Mouse (Mus musculus) embryo, embryonic 10 days (tissue): ENCODE measurements around the gene Tfdp2.
"Not testable (repeated sequence)": the region's sequence is repeated elsewhere in the genome, so short reads cannot be mapped to it uniquely, and the experiment has no call there.

Experiments used
- DNase-seq: peaks from one replicate; pipeline ENCODE4 v3.0.0-alpha.2; 2015; ENCODE audit warnings: low spot score

Tfdp2 gene

GRCm38 (mm10) chr9:96195885-96196622 lies at the start of gene Tfdp2:
Gene Tfdp2 (plus strand): TSS chr9:96196275.
- peak; percentile 98 for DNase-seq

GRCm38 (mm10) chr9:96152801-96153200 lies 43.3 kb upstream of the Tfdp2 start:
- no peak for DNase-seq

- DNase-seq = no peak
Measured at GRCm38 (mm10) chr9:96158431-96158830, 37.6 kb upstream of the Tfdp2 start.

DNA sequence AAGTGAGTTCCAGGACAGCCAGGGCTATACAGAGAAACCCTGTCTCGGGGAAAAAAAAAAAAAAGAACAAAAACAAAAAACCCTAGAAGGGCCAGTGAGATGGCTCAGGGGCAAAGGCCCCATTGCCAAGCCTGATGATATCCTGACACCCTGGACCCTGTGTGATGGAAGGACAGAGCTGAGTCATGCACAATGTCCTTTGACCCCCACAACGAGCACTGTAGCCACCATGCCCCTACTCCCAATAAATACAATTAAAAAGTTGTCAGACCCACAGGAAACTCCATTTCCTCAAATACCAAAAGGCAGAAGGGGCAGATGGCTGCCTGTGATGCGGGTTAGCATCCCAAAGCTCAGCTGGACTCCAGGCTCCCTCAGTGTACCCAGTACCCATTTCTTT lies 37.0 kb upstream of the Tfdp2 start:
- DNase-seq = no peak

DNA sequence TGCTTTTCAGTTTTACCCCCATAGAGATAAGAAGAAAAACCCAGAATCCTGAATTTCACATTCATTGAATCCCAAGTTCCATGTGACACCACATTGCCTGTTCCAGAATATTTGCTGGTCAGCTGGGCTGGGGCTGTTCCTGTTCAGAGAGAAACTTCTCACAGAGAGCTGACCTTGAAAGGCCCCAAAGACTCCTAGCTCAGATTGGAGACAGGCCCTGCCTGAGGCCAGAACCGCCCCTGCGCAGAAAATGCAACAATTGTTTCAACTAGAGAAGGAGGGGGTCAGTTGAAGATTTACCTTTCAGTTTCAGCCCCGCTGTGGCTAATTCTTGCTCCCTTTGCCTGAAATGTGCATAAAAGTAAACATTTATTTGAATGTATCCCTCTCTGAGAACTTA lies 35.3 kb upstream of the Tfdp2 start:
- DNase-seq = no peak

- no peak for DNase-seq
Measured at GRCm38 (mm10) chr9:96162421-96162820, 33.7 kb upstream of the Tfdp2 start.

- no peak for DNase-seq
Measured at GRCm38 (mm10) chr9:96163443-96163842, 32.6 kb upstream of the Tfdp2 start.

DNA sequence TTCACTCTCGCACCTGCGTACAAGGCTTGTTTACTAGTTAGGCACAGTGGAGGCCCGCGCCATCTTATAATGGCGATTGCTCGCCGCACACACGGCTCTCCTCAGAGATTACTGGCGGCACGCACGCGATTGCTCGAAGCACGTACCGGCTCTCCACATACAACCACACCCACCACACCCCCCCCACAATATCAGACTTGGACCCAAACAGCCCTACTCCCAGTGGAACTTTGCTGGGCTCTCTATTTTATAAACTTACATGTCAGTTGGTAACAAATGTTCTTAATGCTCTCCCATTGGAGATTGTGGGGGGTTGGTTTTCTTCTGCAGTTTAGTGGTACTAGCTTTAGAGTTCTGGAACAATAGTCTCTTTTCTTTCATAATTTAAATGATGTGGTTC lies 32.1 kb upstream of the Tfdp2 start:
- DNase-seq = not testable (repeated sequence)

DNA sequence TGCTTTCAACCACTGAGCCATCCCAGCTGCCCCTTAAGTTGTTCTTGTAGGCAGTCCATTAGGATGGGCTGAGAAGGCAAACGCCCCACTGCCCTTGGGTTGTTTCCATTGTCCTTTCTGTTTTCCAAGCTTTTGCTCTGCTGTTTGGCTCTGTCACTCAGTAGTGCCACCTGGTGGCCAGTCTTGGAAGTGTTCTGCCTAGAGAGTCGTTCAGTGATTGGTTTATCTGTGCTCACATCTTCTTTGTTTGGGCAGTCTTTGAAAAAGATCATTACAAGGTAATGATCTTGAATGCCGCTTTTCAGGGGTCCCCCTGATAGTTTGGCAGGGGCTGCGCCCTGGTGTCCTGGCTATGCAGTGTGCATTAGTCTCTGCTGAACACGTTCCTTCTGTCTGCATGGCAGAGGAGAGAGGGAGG lies 28.9 kb upstream of the Tfdp2 start:
- peak; percentile 87 for DNase-seq

DNA sequence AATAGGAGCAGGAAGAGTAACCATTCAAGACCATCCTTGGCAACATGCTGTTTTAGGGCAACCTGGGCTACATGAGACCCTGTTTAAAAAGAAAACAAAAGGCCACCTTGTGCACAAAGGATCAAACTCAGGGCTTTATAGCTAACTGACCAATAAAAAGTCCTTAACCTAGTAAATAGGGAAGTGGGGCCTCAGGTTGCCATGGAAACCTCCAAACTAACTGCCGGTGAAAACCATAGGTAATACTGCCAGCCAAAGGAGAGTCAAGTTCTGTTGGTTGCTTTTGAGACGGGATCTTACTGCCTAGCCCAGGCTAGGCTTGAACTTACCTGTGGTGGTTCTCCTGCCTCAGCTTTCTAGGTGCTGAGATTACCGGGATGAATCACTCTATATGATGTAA lies 25.5 kb upstream of the Tfdp2 start:
- no peak for DNase-seq

DNA sequence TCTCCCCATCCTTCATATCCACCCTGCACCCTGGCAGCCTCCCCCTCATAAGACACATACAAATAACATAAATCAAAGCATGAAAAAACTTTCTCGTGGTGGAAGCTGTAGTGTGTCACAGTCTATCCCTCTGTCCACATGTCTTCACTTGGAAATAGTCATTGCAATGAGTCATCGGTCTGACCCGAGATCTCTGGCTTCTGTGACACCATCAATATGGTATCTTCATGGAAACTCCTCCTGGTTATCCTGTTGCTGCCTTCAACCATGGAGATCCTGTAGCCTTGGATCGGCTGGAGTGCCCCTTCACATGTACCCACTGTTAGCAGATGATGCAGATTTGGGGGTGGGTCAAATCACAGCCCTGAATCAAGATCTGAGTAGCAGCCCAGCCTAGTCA lies 11.2 kb upstream of the Tfdp2 start:
- no peak for DNase-seq

DNA sequence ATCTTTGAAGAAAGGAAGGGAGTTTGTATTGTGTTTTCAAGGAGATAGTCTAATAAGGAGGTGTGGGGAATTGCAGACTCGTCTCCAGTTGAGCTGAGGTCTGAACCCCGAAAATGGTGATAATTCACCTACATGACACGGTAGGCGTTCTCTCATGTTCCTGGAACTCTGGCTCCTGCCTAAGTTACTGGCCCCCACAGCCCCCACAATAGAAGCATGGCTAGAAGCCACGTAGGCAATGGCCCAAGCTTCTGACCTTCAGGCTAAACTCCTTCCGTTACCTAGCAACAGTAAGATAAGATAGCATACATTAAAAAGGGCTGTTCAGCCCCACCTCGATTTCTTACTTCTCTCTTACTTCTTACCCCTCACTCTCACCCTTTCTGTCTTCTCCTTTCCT lies 9.4 kb upstream of the Tfdp2 start:
- no peak for DNase-seq

GRCm38 (mm10) chr9:96196636-96197181 lies 634 bp downstream of the Tfdp2 start:
- DNase-seq = peak; percentile 56

- no peak for DNase-seq
Measured at GRCm38 (mm10) chr9:96197806-96198205, 1.7 kb downstream of the Tfdp2 start.

GRCm38 (mm10) chr9:96203663-96204062 lies 7.6 kb downstream of the Tfdp2 start:
- DNase-seq = no peak

DNA sequence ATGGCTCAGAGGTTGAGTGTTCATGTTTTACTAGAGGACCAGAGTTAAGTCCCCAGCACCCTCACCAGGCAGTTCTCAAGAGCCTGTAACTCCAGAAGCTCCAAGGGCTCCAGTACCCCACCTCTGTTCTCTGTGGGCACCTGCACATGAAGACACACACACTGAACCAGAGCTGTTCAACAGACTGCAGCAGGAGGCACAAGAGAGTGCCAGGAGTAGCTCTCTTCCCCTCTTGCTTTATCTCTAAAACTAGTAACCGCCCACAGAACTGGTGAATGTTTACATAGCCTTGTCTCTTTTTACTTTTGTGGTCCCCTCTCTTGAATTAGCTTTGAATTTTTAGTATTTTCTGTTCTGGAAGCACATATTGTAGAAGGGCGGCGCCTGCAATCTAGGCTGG lies 11.4 kb downstream of the Tfdp2 start:
- DNase-seq = no peak

- DNase-seq = no peak
Measured at GRCm38 (mm10) chr9:96213036-96213645, 17.1 kb downstream of the Tfdp2 start.

DNA sequence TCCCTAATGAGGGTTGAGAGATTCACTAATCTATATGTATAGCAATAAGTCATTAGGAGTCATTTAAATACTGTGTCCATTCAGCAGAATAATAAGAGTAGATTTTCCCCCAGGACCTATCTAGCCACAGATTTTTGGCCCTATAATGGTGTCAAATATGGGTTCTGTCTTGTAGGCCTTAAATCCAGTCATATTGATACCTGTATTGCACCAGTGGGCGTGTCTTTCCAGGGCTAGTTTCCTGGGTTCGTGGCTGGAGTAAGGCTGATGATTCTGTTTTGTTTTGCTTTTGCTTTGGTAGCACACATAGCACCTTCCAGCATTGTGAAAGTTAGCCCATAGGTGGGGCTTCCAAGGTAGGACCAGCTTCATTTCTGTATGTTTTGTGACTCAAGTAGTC lies 18.1 kb downstream of the Tfdp2 start:
- no peak for DNase-seq

DNA sequence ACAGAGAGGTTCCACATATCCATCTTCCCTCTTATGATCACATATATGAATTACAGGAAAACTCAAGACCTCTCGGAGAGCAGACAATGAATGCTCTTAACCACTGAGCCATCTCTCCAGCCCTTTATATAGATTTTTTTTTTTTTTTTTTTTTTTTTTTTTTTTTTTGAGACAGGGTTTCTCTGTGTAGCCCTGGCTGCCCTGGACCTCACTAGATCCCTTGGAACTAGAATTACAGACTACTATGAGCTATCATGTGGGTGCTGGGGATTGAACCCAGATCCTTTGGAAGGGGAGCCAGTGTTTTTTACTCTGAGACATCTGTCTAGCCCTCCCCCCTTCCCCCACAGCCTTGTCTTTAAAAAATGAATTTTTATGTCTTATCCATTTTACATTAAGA lies 21.2 kb downstream of the Tfdp2 start:
- DNase-seq = no peak

DNA sequence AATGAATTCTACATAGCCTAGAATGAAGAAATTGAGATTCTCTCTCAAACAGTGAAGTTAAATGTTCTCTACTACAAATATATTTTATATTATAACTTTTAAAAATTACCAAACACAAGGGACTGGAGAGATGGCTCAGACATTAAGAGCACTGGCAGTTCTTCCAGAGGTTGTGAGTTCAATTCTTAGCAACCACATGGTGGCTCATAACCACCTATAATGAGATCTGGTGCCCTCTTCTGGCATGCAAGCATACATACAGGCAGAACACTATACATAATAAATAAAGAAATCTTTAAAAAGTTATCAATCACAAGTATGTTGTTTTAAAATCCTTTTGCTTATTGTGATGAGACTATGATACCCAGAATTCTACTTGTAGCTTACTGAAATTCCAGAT lies 21.7 kb downstream of the Tfdp2 start:
- DNase-seq = no peak

DNA sequence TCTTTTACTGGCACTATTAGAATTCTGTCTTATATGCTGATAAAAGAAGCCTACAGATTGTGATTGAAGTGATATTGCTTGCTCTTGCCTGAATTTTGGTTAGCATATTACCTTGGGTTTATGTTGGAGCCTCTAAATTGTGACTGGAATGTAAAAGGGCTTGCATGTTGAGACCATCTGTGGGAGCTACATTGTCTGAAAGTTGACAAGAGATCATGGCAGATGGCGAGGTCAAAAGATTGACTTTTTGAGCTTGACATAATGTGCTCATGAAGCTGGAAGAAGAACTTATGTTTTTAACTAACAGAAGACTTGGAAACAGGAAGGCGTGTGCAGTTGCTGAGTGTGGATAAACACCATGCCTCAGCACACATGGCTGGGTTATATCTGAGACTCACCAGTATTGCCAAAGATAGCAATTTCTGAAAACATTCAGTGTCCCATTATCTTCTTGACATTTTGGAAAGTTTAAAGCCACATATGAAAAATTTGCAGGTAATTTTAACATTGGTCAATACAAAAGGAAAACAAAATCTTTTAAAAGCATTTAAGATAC lies 23.1 kb downstream of the Tfdp2 start:
- DNase-seq = peak; percentile 56

DNA sequence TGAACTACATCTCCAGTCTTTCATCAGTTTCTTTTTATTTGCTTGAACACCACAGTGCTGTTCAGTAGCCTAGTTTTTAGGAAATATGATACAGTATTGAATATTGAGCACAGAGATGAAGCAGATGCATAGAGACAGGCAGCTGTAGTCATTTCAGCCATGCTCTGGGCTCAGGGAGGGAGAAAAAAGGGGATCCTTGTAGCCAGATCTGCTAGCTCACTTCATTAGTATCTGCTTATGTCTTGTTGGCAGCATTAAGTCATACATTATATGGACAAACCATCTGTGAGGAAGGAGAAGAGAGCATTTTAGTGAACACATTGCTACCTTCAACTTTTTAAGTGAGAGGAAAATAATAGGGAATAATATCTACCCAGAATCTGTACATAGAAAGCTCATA lies 24.3 kb downstream of the Tfdp2 start:
- DNase-seq = no peak

GRCm38 (mm10) chr9:96223302-96223701 lies 27.2 kb downstream of the Tfdp2 start:
- DNase-seq = no peak
